Mouse (Mus musculus) brain, embryonic 14.5 days (tissue): ENCODE results near the gene Bco2.

ENCODE experiments used
- CTCF ChIP-seq: fragments of 200-500 bp; IDR thresholded peaks from 2 replicates; pipeline ENCODE4 v1.5.1; 2012; ENCODE audit warnings: inconsistent platforms, mild to moderate bottlenecking, moderate library complexity, borderline replicate concordance; ENCODE audit not compliant: insufficient read depth, insufficient read length; ENCODE audit errors: extremely low read depth
- POLR2A ChIP-seq: fragments of 200-500 bp; IDR thresholded peaks from 2 replicates; pipeline ENCODE4 v1.6.1; 2012; ENCODE audit warnings: mild to moderate bottlenecking, inconsistent platforms, borderline replicate concordance; ENCODE audit not compliant: poor library complexity, insufficient read depth, insufficient read length, severe bottlenecking; ENCODE audit errors: extremely low read depth

DNA sequence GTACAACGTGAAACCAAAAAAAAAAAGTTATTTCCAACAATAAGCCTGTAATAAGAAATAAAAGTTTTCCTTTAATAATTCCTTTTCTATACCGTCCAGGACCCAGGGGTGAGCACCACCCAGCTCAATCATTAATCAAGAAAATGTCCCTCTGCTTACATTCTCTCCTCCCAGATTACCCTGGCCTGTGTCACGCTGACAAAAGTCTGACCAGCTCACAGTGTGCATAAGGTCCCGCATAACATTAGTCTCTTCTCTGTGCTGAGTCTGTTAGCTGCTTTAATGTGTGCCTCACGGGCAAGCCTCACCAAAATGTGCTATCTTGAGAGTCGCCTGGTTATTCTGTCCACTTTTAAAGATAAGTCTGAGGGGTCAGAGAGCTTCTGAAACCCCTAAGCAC, 49.6 kb downstream of the Bco2 start:
- TF ChIP-seq POLR2A (no peak), CTCF (no peak)
